Mouse (Mus musculus) lung, postnatal 4 days (tissue): Measurements from ENCODE around the gene 1700003E16Rik.

ENCODE experiments used
- DNase-seq, 2 experiments: peaks; one replicate each; pipeline ENCODE4 v3.0.0; 2021

The 1700003E16Rik gene

DNA sequence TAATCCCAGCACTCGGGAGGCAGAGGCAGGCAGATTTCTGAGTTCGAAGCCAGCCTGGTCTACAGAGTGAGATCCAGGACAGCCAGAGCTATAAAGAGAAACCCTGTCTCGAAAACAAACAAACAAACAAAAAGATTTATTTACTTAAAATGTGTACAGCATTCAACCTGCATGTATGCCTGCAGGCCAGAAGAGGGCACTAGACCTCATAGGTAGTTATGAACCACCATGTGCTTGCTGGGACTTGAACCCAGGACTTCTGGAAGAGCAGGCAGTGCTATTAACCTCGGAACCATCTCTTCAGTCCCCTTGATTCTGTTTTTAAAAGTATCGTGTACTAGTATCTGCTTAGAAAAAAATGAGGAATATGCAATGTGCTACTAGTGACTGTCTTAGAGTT lies 28.8 kb upstream of the 1700003E16Rik start:
- no peak for DNase-seq

- DNase-seq, result peak; percentile 45 to 56
Observed at GRCm38 (mm10) chr6:83131469-83132034, 24.7 kb upstream of the 1700003E16Rik start.

DNA sequence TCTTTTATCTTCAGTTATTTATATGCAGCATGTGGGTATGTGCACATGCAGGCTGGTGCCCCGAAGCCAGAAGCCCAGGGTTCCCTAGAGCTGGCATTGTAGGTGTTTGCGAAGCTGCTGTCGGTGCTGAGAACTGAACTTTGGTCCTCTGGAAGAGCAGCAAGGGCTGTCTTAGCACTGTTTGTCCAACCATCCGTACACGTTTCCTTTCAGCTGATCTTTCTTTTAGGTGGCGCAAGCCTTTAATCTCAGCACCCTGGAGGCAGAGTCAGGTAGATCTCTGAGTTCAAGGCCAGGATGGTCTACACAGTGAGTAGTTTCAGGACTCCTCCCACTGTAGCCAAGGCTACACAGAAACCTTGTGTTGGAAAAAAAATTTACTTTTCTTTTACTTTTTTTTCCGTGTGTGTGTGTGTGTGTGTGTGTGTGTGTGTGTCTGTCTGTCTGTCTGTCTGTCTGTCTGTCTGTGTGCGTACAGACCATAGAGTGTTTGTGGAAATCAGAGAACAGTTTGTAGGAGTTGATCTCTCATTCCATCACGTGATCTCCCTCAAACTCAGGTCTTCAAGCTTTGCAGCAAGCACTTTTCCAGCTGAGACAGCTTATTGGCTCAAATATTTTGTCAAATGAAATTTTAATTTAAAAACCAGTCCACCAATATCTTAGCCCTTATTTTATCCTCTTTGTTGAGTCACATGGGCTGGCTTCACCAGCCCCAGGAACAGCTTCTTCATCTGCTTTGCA lies 23.9 kb upstream of the 1700003E16Rik start:
- DNase-seq, result no peak

DNA sequence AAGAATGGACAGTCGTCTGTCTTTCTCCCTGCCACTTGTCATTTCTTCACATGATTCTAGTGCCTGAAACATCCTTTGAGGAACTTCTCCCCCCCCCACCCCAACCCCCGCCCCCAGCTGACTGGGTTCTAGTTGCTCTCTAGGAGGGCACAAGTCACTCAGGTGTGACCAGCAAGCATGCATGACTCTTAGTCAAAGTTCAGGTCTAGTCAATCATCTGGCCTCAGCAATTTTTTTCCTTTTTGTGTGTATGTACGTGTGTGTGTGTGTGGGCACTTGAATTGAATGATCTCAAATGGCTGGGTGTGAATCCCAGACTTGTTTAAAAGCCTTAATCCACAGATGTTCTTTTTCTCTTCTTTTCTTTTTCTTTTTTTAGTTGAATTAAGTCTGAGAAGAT lies 22.0 kb upstream of the 1700003E16Rik start:
- no peak for DNase-seq

GRCm38 (mm10) chr6:83134951-83135513 lies 21.2 kb upstream of the 1700003E16Rik start, which contains the start of gene Rtkn:
Gene Rtkn (plus strand): TSS chr6:83135463.
- no peak for DNase-seq

GRCm38 (mm10) chr6:83135571-83136161 lies 20.5 kb upstream of the 1700003E16Rik start:
- DNase-seq, result peak; percentile 70 to 82

- DNase-seq, result no peak
Observed at GRCm38 (mm10) chr6:83136291-83136880, 19.8 kb upstream of the 1700003E16Rik start.

DNA sequence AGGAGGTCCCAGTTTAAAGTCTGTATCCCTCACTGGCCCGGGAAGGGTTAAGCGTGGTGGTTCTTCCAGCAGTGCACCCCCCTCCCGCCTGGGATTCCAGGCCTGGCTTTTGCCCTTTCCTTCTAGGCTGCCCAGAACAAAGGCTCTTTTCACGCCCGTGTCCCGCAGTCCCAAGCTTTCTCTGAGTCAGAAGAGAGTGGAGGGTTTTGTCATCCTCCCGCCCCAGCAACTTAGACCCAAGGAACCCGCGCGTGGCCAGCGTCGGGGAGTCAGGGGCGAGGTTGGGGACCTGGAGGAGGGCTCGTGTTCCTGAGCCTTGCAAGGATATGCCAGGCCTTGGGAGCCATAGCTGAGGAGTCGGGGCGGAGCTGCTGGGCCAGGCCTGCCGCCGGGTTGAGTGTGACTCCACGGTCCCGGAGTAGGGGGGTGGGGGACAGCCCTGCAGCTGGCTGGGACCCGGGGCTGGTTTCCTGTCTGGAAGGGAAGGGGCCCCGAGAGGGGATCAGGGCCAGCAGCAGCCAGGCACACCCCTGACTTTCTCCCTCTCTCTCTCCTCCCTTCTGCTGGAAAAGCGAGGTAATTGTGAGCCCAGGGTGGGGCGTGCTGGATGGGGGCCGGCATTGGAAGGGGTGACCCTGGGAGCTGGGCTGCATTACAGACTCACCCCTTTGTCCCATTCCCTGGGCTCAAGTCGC lies 19.2 kb upstream of the 1700003E16Rik start:
- peak; percentile 76 to 86 for DNase-seq

DNA sequence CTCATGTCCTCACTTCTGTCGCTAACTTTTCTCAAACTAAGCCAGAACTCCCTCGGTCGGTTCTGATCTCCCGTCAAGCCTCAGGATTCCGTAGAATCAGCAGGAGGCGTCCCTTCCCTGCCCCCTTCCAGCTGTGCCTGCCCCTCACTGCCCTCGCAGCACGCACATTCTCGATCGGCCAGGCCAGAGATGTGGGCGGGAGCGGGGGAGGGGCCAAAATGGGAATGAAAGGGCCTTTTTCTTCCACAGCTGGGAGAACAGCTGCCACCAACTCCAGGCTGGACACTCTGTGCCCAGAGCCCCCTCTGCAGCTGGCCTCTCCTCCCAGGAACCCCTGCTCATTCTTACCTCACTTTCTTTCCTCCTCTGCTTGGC lies 18.6 kb upstream of the 1700003E16Rik start:
- peak; percentile 92 to 95 for DNase-seq

GRCm38 (mm10) chr6:83138056-83138455 lies 18.1 kb upstream of the 1700003E16Rik start:
- DNase-seq, result peak; percentile 49 to 62

DNA sequence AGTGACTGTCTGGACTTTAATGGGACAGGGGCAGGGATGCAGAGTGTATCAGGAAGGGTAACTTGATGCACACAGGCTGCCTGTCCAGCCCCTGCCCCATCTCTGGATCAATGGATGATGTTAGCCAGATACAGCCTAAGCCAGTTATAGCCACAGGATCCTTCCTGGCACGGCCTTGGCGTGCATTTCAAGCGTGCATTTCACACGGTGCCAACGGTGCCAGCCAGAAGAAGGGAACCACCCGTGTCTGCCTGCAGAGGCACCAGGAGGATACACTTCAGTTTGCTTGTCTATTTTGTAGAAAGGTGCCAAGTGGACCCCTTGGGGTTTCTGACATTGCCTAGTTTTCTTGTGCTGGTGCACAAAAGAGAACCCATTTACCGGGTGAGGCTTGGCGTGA lies 16.2 kb upstream of the 1700003E16Rik start:
- DNase-seq, result no peak

DNA sequence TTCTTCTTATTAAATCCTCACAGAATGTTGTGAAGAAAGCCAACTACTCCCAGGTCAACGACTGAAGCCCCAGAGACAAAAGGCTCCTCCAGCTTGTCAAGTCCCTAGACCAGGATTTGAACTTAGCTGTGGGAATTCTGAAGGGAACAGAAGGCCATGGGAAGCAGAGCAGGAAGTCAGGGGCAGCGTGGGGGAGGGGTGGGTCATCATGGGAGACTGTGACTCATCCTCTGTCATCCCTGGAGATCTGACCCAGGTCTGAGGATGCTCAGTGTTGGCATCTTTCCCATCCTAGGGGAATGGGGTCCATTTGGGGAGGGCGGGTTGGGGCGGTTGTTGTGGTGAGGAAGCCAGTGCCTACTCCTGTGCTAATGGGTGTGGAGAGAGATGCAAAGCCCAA lies 14.6 kb upstream of the 1700003E16Rik start:
- no peak for DNase-seq

DNA sequence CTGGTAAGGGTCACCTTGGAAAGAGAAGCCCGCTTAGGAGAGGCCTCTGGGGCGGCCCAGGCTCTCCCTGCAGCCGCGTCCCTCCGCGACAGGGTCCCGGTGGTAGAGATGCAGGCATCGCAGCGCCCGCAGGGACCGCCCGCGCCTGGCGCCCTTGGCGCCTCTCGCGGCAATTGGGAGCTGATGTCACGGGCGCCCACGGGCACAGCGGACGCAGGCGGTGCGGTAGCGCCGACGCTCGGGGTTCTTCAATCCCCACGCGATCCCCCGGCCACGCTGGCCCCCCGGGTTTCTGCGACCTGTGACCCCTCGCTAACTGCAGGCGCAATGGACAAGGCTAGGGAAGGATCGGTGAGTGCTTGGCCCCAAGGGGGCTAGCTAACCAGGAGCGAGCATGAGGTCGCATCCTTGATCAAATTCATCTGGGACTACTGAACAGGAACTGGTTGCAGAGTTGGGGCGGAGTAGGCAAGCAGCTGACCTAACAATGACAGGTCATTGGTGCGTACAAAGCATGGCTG lies 13.9 kb upstream of the 1700003E16Rik start:
- no peak for DNase-seq

DNA sequence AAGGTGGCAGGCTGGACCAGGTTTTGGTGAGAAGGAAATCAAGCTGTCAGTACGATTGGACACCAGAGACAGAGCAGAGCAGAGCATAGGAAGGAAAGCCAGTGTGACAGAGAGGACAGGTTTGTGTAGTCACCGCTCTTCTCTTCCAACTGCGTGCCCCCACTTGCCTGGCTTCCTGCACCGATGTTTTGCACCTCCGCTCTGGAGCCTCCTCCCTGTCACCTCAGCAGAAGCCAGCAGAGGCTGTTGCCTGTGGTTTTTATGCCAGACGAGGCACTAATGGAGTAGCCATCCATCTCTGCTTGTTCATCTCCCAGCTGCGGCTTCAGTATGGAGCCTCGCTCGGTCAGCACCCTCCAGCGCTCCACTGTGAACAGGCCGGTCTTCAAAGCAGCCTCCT lies 13.3 kb upstream of the 1700003E16Rik start:
- DNase-seq, result no peak

GRCm38 (mm10) chr6:83145209-83145608 lies 11.0 kb upstream of the 1700003E16Rik start:
- DNase-seq, result no peak

DNA sequence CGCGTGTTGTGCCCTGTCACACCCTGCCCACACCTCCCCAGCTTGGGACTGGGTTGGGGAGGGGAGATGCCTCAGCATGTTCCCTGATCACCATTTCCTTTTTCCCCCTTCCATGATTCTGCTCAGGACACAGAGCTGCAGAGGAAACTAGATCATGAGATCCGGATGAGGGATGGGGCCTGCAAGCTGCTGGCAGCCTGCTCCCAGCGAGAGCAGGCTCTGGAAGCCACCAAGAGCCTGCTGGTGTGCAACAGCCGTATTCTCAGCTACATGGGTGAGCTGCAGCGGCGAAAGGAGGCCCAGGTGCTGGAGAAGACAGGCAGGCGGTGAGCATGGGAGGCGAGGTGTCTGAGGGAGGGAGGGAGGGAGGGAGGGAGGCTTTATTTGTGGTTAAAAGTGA lies 10.4 kb upstream of the 1700003E16Rik start:
- DNase-seq, result no peak

DNA sequence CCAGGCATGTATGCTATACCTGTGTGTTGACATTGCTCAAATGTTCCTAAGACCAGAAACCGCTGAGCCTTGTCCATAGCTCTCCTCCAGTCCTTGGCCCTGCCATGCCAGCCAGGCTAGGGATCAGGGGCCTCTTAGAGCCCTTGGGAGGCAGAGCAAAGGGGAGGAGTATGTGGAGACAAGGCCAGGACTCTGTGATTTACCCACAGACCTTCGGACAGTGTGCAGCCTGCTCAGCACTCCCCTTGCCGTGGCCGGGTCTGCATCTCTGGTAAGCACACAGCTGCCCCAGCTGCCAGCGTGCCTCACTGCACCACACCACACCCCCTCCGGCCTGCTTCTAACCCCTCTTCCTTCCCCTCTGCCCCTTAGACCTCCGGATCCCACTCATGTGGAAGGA lies 8.9 kb upstream of the 1700003E16Rik start:
- no peak for DNase-seq

GRCm38 (mm10) chr6:83151721-83152120 lies 4.5 kb upstream of the 1700003E16Rik start:
- no peak for DNase-seq

DNA sequence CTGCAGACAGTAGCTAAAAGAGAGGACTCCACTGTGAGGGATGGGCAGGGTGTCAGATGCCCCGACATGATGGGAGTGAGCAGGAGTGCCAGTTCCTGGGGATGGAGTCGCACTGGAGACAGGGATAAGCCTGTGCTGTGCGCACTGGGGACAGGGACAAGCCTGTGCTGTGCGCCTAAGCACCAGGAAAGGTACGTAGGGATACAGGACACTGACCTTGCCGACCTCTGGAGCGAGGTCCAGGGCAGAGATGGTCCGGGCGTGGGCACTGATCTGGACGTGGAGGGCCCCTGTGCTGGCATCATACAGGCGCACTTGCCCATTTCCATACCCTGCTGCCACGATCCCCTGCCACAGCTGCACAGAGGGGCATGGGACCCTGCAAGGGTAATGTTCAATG lies 3.2 kb upstream of the 1700003E16Rik start:
- DNase-seq, result no peak

- DNase-seq, result no peak
Observed at GRCm38 (mm10) chr6:83153485-83153884, 2.7 kb upstream of the 1700003E16Rik start.

GRCm38 (mm10) chr6:83155552-83156238 lies 509 bp upstream of the 1700003E16Rik start:
- no peak for DNase-seq

DNA sequence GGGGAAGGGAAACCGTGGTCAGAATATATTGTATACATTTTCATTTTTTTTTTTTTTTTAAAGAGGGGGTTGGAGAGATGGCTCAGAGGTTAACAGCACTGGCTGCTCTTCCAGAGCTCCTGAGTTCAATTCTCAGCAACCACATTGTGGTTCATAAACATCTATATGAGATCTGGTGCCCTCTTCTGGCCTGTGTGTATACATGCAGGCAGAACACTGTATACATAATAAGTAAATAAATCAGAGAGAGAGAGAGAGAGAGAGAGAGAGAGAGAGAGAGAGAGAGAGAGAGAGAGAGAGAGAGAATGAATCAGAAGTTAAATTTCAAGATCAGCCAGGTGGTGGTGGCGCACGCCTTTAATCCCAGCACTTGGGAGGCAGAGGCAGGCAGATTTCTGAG lies 3.3 kb downstream of the 1700003E16Rik start:
- DNase-seq, result peak in 1 of 2 experiments; percentile 53
